Mouse (Mus musculus): Measurements from ENCODE around the gene Ints1.

DNA sequence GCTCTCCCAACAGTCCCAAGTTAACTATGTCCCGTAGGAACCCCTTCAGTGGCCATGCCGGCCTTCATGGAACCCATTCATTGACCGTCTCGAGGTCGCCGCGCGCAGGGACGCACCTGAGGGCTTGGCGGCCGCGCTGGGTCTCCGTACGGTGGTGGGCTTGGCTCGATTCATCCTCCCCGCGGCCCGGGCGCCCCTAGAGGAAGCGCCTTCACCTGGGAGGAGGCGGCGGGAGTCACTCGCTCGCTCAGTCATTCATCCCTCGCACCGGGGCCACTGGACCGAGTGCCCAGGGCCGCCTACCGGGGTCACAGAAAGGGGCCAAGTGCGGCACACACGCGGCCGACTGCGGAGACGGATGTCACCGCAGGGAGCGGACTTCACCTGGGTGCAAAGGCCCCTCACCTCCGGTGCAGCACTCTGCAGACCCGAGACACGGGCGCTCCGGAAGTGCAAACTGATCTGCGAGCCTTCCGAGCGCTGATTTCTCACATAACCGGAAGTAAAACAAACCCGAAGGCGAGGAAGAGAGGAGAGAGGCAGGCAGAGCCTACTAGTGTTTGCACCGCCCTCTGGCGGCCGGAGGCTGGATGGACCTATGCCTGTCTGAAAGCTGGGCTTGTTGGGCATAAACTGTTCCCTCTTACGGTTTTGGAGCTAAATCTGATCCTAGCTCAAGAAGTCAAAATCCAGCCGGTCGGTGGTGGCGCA lies at the start of gene Ints1:
- peak; percentile 80 for TF ChIP-seq CTCF (conservative IDR thresholded peaks at IDR 0.05; ENCODE audit: low read length)
- no peak for TF ChIP-seq NANOG (IDR thresholded peaks at IDR 0.05; ENCODE audit: borderline replicate concordance, low read length)
- TF ChIP-seq POU5F1 (IDR thresholded peaks at IDR 0.05; ENCODE audit: borderline replicate concordance, low read length), result no peak

Data from E14TG2a.4 (cell line).